Mouse (Mus musculus): ENCODE measurements around the gene Mfn2.

Mfn2 gene

DNA sequence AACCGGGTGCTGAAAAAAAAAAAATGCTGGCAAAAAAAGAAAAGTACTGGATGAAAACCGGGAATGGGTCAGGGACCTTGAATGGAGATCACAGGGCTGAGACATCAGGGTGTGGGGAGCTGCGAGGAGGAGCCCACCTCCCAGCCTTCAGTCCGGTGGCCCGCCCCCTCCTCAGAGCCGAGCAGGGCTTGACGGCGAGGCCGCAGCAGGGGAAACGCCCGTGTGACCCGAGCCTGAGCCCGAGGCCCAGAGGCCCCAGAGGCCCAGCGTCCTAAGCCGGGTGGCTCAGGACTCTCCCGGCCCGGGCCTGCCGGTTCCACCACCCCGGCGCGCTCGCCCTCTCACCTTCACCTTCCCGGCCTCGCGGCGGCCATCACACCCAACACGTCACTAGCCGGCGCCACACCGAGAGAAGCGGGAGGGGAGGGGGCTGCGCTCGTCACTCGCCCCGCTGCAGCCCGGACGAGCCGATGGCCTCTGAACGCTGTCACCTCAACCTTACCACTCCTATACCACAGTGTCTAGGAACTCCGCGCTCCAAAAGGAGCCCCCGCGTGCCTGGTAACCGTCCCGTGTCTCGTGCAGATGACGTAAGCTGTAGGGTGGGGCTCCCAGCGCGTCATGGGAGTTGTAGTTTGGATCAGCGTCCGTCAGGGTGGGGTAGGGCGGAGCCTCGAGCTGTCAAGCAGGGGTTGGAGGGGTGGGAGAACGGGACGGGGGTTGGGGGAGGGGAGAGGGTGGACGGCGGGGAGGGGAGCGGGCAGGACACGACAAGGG lies at the start of gene Mfn2:
TSS of gene Mfn2 (minus strand) at position 392 of the 777 bp plus-strand sequence.
- ATAC-seq (ENCODE audit: low TSS enrichment), result peak; percentile 94

DNA sequence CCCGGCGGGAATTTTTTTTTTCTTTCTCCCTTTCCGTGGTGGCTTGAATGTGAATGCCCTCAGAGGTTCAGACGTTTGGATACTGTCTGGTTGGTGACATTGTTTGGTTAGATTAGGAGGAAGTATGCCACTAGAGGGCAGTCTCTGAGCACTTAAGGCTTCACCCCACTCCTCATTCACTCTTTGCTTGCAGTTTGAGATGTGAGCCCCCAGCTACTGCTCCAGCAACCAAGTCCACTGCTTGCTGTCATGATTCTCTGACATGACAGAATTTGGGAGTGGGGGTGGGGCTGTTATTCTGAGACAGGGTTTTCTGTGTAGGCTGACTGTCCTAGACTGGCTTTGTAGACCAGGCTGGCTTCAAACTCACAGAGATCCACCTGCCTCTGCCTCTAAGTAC lies 49.1 kb upstream of the Mfn2 start:
- no peak; the same call in 1 of the 2 replicates for ATAC-seq (ENCODE audit: low TSS enrichment)

DNA sequence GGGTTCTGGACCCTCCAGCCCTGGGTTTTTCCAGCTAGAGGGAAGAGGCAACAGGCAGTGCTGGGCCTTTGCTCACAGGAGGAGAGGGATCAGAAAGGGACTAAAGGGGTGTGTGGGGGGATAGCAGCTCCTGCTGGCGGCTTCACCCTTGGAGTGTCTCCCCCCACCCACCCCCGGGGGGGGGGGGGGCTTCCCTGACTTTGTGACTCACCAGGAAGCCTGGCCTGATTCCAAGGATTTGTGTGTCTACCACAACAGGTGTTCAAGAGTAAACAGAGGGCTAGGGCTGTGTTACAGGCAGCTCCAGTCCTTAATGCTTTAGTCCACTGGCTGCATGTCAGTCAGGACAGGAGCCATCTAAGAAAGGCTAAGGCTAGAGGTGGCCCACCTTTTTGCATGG lies 43.0 kb upstream of the Mfn2 start:
- no peak for ATAC-seq (ENCODE audit: low TSS enrichment)

DNA sequence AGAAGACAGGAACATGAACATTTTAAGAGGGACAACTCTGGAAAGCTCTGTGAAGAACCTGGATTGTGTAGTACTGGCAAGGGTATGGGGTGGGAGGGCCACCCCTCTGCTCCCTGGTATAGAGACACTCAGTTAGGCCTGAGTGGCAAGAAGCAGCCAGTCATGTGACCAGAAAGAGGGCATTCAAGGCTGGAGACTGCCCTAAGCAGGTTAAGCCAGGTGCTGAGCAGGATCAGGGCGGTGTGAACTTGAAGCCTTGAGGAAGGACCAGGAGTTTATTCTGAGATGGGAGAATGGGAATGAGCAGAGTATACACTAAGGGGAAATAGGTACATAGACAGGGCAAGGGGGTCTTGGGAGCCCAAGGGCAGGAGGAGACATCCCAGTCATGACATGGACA lies 38.5 kb upstream of the Mfn2 start:
- ATAC-seq (ENCODE audit: low TSS enrichment), result no peak

DNA sequence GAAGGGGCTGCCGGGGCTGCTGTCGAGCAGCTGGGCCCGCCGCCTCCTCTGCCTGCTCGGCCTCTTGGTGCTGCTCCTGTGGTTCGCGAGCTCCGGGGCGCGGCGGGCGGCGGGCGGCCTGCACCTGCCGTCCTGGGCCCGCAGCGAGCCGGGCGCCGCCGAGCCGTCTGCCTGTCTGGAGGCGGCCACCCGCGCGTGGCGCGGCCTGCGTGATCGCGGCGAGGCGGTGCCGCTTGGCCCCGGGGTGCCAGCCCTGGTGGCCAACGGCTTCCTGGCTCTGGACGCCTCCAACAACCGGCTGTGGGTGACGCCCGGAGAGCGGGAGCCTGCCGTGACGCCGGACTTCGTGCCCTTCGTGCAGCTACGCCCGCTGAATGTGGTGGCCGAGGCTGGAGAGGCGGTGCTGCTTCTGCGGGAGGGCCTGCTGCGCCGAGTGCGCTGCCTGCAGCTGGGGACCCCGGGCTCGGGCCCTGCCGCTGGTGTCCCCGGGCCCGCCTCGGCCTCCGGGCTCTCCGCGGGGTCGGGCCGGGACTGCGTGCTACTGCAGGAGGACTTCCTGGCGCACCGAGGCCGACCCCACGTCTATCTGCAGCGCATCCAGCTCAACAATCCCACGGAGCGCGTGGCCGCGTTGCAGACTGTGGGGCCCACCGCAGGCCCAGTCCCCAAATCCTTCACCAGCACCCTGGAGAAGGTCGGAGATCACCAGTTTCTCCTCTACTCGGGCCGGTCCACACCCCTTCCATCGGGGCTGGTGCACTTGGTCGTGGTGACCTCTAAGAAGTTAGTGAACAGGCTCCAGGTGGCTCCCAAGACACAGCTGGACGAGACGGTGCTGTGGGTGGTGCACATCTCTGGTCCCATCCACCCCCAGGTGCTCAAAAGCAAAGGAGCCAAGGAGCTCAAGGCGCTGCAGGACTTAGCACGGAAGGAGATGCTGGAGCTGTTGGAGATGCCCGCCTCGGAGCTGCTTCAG lies 36.8 kb upstream of the Mfn2 start:
- ATAC-seq (ENCODE audit: low TSS enrichment), result peak; percentile 28; the same call in 1 of the 2 replicates

DNA sequence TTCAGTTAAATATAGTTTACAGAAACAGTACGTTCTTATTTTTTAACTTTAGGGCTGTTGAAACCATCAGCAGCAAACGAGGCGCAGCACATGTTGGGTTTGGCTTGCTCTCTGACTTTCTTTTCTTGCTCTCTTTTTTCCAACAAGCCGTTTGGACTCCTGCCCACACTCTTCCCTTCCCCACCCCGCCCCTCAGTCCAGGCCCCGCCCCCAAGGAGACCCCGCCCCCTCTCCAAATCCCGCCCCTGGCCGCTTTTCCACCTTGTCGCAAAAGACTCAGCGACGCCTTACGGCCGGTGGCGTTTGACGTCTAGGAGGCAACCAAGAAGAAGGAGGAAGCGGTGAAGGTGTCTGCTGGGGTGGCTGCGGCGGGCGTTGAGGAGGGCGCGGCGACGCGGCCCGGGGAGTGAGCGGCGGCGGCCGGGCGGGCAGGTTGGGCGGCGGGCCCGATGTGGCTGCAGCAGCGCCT lies 36.1 kb upstream of the Mfn2 start, which contains the start of gene 2510039O18Rik:
TSS of gene 2510039O18Rik (plus strand) at position 320 of the 469 bp plus-strand sequence.
- peak; percentile 58 for ATAC-seq (ENCODE audit: low TSS enrichment)

DNA sequence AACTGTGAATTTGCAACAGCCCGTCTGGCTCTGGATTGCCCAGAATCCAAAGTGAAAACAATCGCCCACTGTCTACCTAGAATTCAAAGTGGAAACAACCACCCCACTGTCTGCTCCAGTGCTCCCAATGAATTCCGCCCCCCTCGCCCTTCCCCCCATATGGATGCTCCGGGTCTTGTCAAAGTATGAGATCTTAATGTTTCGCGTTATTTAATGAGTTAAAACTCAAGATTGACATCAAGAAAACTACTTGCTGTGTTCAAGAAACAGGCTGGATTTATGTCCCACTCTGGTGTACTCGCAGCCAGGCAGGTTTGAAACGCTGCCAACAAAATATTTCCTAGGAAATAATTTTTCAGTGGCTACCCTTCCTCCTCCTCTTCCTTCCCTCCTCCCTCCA lies 35.6 kb upstream of the Mfn2 start:
- peak; percentile 31; the same call in 1 of the 2 replicates for ATAC-seq (ENCODE audit: low TSS enrichment)

DNA sequence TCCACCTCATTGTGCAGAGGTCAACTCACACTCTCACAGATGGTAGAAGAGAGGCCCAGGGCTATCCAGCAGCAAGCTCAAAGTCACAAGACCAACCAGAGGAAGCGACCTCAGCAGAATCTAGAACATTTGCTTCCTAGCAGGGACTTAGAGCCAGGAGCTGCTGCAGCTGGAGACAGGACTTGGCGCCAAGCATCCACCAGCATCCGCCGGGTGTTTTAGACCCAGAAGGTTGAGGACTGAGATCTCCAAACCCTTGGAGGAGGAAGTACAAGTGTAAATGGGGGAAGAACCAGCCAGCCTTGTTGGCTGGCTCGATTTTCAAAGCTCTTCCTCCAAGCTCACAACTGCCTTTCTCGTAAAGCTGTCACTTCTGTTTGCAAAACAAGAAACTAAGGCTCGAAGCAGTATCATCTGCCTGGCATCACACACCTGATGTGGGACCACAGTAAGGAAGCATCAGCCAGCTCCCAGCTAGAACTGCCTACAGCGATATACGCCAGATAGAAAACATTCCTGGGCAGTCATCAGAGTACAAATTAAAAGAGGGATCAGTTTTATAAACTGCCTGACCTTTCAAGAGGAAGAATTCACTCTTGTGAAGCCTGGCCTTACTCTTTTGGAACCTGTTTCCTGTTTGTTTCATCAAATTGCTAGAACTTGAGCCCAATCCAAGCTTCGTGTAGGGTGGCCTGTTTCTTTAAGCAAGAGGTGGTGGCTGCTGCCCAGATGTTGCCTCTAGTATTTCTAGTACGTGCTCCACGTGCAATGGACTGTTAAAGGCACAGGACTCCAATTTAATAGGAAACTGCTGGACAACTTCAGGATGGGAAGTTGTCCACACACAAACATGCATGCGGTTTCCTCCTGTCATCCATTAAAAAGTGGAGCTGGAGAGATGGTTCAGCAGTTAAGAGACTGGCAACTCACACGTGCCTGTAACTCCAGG lies 33.9 kb upstream of the Mfn2 start:
- ATAC-seq (ENCODE audit: low TSS enrichment), result no peak

DNA sequence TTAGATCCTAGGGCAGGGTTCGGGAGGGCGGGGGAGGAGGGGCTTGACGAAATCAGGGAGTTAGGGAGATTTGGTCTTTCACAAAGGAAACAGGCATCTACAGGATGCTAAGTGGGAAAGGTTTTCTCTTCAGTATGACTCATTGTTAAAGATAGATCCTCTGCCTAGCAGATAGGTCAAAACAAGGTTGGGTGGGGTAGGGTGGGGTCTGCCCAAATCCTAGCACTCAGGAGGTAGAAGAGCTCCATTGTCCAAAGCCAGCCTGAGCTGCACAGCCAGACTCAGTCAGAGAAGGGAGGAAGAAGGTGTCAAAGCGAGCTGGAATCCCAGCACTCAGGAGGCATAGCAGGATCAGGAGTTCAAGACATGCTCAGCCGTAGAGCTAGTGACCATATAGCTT lies 33.0 kb upstream of the Mfn2 start:
- ATAC-seq (ENCODE audit: low TSS enrichment), result no peak

DNA sequence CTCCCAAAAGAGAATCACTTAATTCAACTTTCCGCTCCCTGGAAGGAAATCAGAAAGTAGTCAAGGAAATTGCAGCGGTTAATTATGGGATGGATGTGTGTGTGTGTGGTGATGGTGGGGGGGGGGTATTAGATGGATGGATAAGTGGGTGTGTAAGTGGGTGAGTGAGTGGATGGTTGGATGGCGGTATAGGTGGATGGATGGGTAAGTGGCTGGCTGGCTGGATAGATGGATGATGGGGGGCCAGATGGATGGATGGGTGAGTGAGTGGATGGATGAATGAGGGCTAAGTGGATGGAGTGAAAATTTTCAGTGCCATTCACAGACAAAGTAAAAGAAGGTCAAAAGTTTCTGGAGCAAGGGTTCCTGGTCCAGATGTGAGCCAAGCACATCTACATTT lies 32.5 kb upstream of the Mfn2 start:
- no peak for ATAC-seq (ENCODE audit: low TSS enrichment)

DNA sequence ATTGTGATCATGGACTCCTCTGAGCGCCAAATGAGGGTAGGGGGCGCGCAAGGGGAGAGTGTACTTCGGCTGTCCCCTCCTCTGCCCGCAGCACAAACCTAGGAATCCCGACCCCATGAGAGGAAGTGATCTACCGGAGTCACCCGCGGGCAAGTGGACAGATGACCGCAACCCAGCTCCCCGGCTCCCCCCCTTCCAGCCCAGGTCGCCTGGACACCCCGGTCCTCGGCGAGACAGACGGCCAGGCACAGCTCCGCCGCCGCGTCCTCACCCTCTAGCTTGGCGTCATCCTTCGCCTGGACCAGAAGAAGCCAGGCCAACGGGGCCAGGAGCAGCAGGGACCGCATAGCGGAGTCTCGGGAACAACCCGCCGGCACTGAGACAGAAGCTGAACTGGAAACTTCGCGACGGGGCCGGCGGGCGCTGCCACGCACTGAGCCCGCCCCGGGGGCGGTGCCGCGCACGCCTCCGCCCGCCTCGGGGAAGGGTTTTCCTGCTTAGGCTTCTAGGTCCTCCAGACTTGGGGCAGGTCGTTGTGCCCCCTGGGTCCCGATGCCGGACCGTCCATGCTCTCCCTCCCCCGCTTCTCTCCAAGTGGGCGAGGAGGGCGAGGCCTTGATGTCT lies 31.9 kb upstream of the Mfn2 start, which contains the start of gene Plod1:
TSS of gene Plod1 (minus strand) at position 437 of the 624 bp plus-strand sequence.
- ATAC-seq (ENCODE audit: low TSS enrichment), result peak; percentile 48

DNA sequence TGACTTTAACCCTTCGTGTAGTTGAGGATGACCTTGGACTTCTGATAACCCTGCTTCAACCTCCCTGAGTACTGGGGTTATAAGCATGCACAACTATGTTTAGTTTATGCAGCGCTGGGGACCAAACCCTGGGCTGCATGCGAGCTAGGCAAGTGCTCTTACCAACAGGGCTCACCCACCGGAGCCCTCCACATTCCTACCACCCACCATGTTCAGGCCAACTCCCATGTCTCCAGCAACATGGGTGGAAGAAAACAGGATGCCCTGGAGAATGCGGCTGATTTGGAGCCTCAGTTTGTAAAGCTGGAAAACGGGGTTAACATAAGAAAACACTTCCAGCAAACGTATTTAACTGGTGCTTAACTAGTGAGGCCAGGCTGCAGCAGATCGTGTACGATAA lies 31.4 kb upstream of the Mfn2 start:
- ATAC-seq (ENCODE audit: low TSS enrichment), result no peak

DNA sequence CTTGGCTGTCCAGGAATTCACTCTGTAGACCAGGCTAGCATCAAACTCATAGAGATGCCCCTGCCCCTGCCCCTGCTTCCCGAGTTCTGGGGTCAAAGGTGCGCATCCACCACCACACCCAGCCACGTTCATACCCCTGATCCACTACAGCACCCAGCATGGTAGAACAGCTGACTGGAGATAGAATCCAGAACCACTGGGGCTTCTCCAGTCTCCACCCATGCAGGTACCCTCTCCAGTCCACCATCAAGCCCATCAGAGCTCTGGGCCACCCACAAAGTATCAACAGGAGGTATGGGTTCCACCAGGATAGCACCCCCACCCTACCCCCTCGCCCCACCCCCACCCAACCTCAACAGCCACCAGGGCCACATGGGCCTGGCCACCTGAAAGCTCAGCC lies 30.1 kb upstream of the Mfn2 start:
- ATAC-seq (ENCODE audit: low TSS enrichment), result no peak

DNA sequence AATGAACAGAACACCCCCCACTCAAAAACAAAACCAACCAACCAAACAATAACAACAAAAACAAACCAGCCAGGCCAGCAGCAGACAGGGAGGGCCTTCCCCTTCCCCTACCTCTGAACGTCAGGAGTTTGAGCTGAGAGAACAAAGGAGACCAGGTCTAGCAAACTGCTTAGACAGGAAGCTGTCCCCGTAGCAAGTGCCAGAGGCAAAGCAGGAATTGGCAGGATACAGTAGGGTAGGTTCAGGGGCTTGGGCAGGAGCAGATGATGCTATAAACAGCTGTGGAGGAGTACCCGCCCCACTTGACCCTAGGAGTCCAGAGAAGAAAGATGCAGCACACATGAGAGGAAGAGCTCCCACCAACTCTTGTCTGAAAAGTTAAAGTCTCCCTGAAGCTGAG lies 29.6 kb upstream of the Mfn2 start:
- no peak for ATAC-seq (ENCODE audit: low TSS enrichment)

DNA sequence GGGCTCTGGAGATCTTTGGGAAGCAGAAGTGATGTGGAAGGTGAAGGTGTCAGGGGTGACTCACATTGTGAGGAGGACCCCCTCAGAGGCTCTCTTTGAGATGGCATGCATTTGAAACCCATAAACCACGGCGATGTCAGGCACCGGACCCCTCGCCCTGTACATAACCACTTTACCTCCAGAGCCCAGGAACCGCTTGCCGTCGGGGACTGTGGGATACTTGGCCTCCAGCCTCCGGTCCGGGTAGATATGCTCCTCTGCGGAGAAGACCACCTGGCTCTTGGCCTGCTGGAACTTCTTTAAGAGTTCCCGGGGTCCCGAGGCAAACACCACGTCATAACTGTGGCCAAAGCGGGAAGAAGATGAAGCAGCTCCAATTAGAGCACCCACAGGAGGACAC lies 26.4 kb upstream of the Mfn2 start:
- no peak for ATAC-seq (ENCODE audit: low TSS enrichment)

DNA sequence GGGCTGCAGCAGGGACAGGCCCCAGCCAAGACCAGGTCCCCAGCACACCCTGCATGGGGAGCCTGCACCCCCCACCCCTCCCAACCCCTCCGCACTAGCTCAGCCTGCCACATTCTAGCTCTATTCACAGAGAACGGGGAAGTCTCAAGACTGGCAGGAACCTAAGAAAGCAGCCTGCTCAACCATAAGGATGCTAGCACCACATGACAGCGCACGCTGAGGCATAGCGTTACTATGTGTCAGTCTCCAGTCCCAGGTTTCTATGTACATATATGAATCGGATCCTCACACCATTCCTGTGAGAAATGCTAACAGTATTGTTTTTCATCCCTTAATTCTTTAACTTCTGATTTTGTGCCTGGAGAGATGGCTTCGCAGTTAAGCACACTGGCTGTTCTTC lies 24.0 kb upstream of the Mfn2 start:
- ATAC-seq (ENCODE audit: low TSS enrichment), result no peak

DNA sequence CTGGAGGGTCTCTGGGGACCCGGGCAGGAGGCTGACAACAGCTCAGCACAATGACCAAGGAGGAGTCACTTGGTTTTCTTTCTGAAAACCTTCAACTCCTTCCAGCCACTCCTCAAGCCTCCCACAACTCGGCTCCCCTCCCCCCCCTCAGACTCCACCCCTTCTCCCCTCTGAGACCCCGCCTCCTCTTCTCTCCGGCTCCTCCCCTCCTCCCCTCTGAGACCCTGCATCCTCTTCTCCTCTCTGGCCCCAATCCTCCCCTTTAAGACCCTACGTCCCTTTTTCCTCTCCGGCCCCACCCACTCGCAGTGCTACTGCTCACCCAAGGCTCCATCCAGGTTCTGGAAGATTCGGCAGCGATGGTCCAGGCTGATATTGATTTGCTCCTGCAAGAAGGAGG lies 23.6 kb upstream of the Mfn2 start:
- ATAC-seq (ENCODE audit: low TSS enrichment), result no peak

DNA sequence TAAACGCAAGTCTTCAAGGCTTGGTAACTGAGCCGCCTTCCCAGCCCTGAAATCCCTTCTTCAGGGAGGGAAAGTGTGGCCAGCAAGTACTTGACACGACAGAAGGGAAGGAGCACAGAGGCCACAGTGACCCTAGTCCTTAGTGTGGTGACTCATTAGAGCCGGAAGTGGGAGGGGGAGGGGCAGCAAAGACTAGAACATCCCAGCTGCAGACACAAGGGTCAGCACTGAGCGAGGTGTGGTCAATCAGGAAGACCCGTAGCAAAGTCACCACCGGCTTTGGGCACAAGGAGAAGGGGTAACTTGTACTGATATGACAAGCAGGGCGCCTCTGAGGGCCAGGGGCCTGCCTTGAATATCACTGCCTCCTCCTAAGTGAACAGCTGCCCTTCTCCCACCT lies 23.2 kb upstream of the Mfn2 start:
- ATAC-seq (ENCODE audit: low TSS enrichment), result no peak

DNA sequence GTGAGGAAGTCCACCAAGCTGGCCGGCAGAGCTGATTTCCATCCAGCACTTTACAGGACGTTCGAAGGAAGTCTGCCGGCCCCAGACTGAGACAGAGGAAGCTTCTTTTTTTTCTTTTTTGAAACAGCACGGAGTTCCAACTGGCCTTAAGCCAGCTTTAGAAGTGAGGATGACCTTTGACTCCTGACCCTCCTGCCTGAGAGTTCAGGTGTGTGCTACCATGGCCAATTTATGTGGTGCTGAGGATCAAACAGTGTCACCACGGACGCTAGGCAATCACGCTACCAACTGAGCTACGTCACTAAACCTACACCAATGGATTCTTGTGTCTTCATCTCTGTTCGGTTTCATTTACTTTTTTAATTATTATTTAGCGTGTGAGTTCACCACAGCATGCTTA lies 17.8 kb upstream of the Mfn2 start:
- no peak for ATAC-seq (ENCODE audit: low TSS enrichment)

DNA sequence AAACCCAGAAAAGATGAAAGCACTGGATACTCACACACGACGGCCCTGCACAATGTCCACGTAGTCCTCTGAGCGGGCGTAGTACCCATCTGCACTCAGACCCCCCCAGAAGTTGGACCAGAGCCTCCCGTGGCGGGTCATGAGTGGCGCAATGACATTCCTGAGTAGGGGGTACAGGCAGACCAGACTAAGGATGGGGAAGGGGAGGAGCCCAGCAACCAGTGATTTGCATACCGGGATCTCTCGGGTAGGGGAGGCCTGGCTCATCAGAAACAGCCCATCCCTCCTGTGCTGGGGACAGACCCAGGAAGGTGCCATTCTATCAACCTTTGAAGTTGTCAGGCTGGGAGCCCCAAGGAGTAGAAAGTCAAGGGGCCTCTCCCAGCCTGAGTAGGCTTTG lies 16.5 kb upstream of the Mfn2 start:
- ATAC-seq (ENCODE audit: low TSS enrichment), result no peak
